Mouse (Mus musculus) bone marrow macrophage, adult 2 months (primary cell): ENCODE results near the gene Usp12. TPM values are rescaled to one million over a fixed set of nuclear protein-coding genes. Genes with fewer than 3 reads are reported as not detected.

Source experiments
- H3K27ac ChIP-seq: 2 replicates; pipeline ENCODE4 v1.5.1; 2012; ENCODE audit warnings: low read depth, low read length; ENCODE audit not compliant: insufficient read depth
- H3K4me1 ChIP-seq: 2 replicates; pipeline ENCODE4 v1.6.1; 2012; ENCODE audit warnings: low read length; ENCODE audit not compliant: control insufficient read depth, insufficient read depth
- H3K4me3 ChIP-seq: 2 replicates; pipeline ENCODE4 v1.5.1; 2012; ENCODE audit warnings: mild to moderate bottlenecking, low read length, moderate library complexity; ENCODE audit not compliant: insufficient read depth
- CTCF ChIP-seq: IDR thresholded peaks from 2 replicates; pipeline ENCODE4 v1.5.1; 2012; ENCODE audit warnings: low read depth, mild to moderate bottlenecking, low read length, moderate library complexity
- POLR2A ChIP-seq: IDR thresholded peaks from 2 replicates; pipeline ENCODE4 v1.6.1; 2012; ENCODE audit warnings: mild to moderate bottlenecking, low read depth, low read length, borderline replicate concordance
- polyA plus RNA-seq: library from polyadenylated mRNA; stranded (reverse); fragments of >200 nt; gene quantifications from 2 replicates; pipeline ENCODE4 v1.2.4, GENCODE M21; 2012; ENCODE audit not compliant: missing spikeins, insufficient read depth, insufficient read length

The Usp12 gene
- polyA plus RNA-seq, 1 experiment = 33.6 TPM

GRCm38 (mm10) chr5:146806004-146806430 is 11.2 kb upstream of the Usp12 start:
- no peak for TF ChIP-seq POLR2A
- TF ChIP-seq CTCF = no peak
- Histone ChIP-seq H3K4me1 (peaks cover 22% of the 10 kb centered on the region), H3K27ac (peak overlapping the region; percentile 89), H3K4me3 (peak overlapping the region; percentile 51)

- H3K4me1 ChIP-seq = peaks cover 7% of the 10 kb centered on the region
- no peak overlapping the region for H3K27ac ChIP-seq
- no peak overlapping the region for H3K4me3 ChIP-seq
- no peak for TF ChIP-seq POLR2A
- TF ChIP-seq CTCF = no peak
These were observed 3.2 kb upstream of the Usp12 start for GRCm38 (mm10) chr5:146798031-146798430.

- Histone ChIP-seq H3K4me3 (no peak overlapping the region), H3K4me1 (peaks cover 20% of the 10 kb centered on the region), H3K27ac (no peak overlapping the region)
- TF ChIP-seq POLR2A (no peak), CTCF (no peak)
These were observed 922 bp upstream of the Usp12 start for GRCm38 (mm10) chr5:146795728-146796127.

GRCm38 (mm10) chr5:146794084-146794852 is 538 bp downstream of the Usp12 start:
- Histone ChIP-seq H3K27ac (peak overlapping the region; percentile 55), H3K4me1 (peaks cover 20% of the 10 kb centered on the region), H3K4me3 (peak overlapping the region; percentile 89)
- TF ChIP-seq CTCF (no peak), POLR2A (no peak)

GRCm38 (mm10) chr5:146793630-146794083 is 1.1 kb downstream of the Usp12 start:
- no peak for TF ChIP-seq POLR2A
- Histone ChIP-seq H3K27ac (peak overlapping the region; percentile 55; the same call in 1 of the 2 replicates), H3K4me1 (peaks cover 20% of the 10 kb centered on the region), H3K4me3 (peak overlapping the region; percentile 89)

GRCm38 (mm10) chr5:146792140-146792791 is 2.5 kb downstream of the Usp12 start:
- H3K27ac ChIP-seq = 0 out of 2 replicates have a peak overlapping the region, but pooled peaks have one; percentile 28
- peaks cover 20% of the 10 kb centered on the region for H3K4me1 ChIP-seq
- TF ChIP-seq CTCF (no peak), POLR2A (no peak)
- peak overlapping the region; percentile 44 for H3K4me3 ChIP-seq

GRCm38 (mm10) chr5:146790944-146791343 is 3.9 kb downstream of the Usp12 start:
- Histone ChIP-seq H3K4me3 (no peak overlapping the region), H3K27ac (no peak overlapping the region), H3K4me1 (peaks cover 20% of the 10 kb centered on the region)
- TF ChIP-seq CTCF (no peak), POLR2A (no peak)

GRCm38 (mm10) chr5:146789413-146789812 is 5.4 kb downstream of the Usp12 start:
- Histone ChIP-seq H3K4me1 (peaks cover 25% of the 10 kb centered on the region), H3K27ac (no peak overlapping the region), H3K4me3 (no peak overlapping the region)
- no peak for TF ChIP-seq POLR2A
- TF ChIP-seq CTCF = no peak

- TF ChIP-seq CTCF (no peak), POLR2A (no peak)
- Histone ChIP-seq H3K4me3 (no peak overlapping the region), H3K4me1 (peaks cover 20% of the 10 kb centered on the region), H3K27ac (no peak overlapping the region)
These were observed 8.7 kb downstream of the Usp12 start for GRCm38 (mm10) chr5:146786123-146786522.

GRCm38 (mm10) chr5:146783891-146784290 is 10.9 kb downstream of the Usp12 start:
- H3K4me1 ChIP-seq = peaks cover 35% of the 10 kb centered on the region
- no peak overlapping the region for H3K27ac ChIP-seq
- no peak for TF ChIP-seq CTCF
- TF ChIP-seq POLR2A = no peak
- no peak overlapping the region for H3K4me3 ChIP-seq
